Mouse (Mus musculus): Measurements from ENCODE around the gene Kif1b.

GRCm38 (mm10) chr4:149322286-149322685 lies 14.8 kb upstream of the Kif1b start:
- TF ChIP-seq CTCF (IDR thresholded peaks at IDR 0.05; ENCODE audit: low read depth) (no peak), EP300 (IDR thresholded peaks at IDR 0.05; ENCODE audit: low read depth) (no peak)

All from liver, embryonic 14.5 days (tissue).